Mouse (Mus musculus) stomach, adult 2 months (tissue): ENCODE measurements around the gene Adamts1. TPM values are rescaled to one million over a fixed set of nuclear protein-coding genes. Genes with fewer than 3 reads are reported as not detected.

Experiments used
- polyA plus RNA-seq: library from polyadenylated mRNA; depleted of rRNA; stranded (reverse); fragments of >200 nt; gene quantifications from 2 replicates; pipeline ENCODE4 v1.2.3, GENCODE M21; 2012; rRNA removed

Adamts1 gene
- polyA plus RNA-seq = 2.1 and 4.9 TPM in 2 replicates

DNA sequence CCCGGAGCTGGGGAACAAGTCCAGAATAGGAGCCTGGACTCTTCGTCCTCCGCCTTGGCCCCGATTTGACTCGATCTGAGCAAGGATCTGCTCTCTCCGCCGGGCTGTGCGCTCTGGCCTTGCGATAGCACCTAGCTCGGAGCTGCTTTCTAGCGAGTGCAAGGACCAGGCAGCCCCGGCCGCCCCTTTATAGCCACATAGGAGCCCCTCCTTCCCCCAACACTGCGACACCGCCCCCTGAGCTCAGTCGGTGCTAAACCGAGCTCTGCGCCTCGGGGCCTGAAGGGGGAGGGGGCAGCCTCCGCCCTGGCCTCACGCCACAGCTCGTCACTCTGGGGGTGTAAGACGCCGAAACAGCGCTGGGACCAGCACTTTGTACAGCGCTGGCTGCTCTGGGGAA lies at the start of gene Adamts1:
Gene Adamts1, minus strand, starts transcription at position 160 of the 400 bp plus-strand sequence.

Other genes starting within 250 kb of the Adamts1 start
- gene Cyyr1, start 249.7 kb downstream of the Adamts1 start, polyA plus RNA-seq = 3.2 and 7.2 TPM in 2 replicates
- 0.30 and 0.31 TPM in 2 replicates for gene Adamts5, start 98.7 kb upstream of the Adamts1 start, polyA plus RNA-seq